Mouse (Mus musculus) midbrain, embryonic 15.5 days (tissue): ENCODE data around the gene Tirap. TPM values are rescaled to one million over a fixed set of nuclear protein-coding genes. Genes with fewer than 3 reads are reported as not detected.

Source experiments
- ATAC-seq: fragments of 200-750 bp; cut with Nextera tagmentation; replicated peaks from 2 replicates; pipeline ENCODE4 v1.8.0; 2017; ENCODE audit warnings: moderate TSS enrichment
- H3K27ac ChIP-seq: fragments of 300-500 bp; sonication (generic); 2 replicates; pipeline ENCODE4 v1.5.1; 2015; ENCODE audit warnings: mild to moderate bottlenecking, inconsistent platforms
- H3K27me3 ChIP-seq: fragments of 300-500 bp; sonication (generic); replicated peaks from 2 replicates; pipeline ENCODE4 v1.6.1; 2015; ENCODE audit warnings: inconsistent platforms
- H3K36me3 ChIP-seq: fragments of 300-500 bp; sonication (generic); replicated peaks from 2 replicates; pipeline ENCODE4 v1.6.1; 2015; ENCODE audit warnings: inconsistent platforms
- H3K4me1 ChIP-seq: fragments of 300-500 bp; sonication (generic); 2 replicates; pipeline ENCODE4 v1.6.1; 2015; ENCODE audit warnings: inconsistent platforms
- H3K4me2 ChIP-seq: fragments of 300-500 bp; sonication (generic); 2 replicates; pipeline ENCODE4 v1.6.1; 2015; ENCODE audit warnings: inconsistent platforms, mild to moderate bottlenecking, moderate library complexity
- H3K4me3 ChIP-seq: fragments of 300-500 bp; sonication (generic); 2 replicates; pipeline ENCODE4 v1.5.1; 2015; ENCODE audit warnings: mild to moderate bottlenecking, inconsistent platforms
- H3K9ac ChIP-seq: fragments of 300-500 bp; sonication (generic); 2 replicates; pipeline ENCODE4 v1.6.1; 2015; ENCODE audit warnings: mild to moderate bottlenecking, inconsistent platforms
- H3K9me3 ChIP-seq: fragments of 300-500 bp; sonication (generic); 2 replicates; pipeline ENCODE4 v1.6.1; 2016; ENCODE audit warnings: inconsistent platforms
- WGBS: fragments of 180-500 bp; shearing (Covaris S2); methylation state at CpG from one replicate; pipeline ENCODE4 v1.1.7; 2015; ENCODE audit warnings: mixed read lengths; 5-methylcytosine and 5-hydroxymethylcytosine counted together
- polyA plus RNA-seq: library from polyadenylated mRNA; unstranded; fragments of >200 nt; fragmentation: Nextera tagmentation; extraction: Ambion mirVana; gene quantifications from 2 replicates; pipeline ENCODE4 v1.2.1, GENCODE M21; 2015

Gene Tirap
- polyA plus RNA-seq, 1 experiment from 2014 or later = 5.3 TPM

GRCm38 (mm10) chr9:35186430-35186829 is 13.7 kb downstream of the Tirap start:
- no peak overlapping the region for H3K4me2 ChIP-seq
- no peaks in the 10 kb centered on the region for H3K4me1 ChIP-seq
- no peaks in the 10 kb centered on the region for H3K36me3 ChIP-seq
- no peak overlapping the region for H3K9ac ChIP-seq
- H3K27me3 ChIP-seq = no peaks in the 10 kb centered on the region
- no peak overlapping the region for H3K4me3 ChIP-seq
- no peak for ATAC-seq
- H3K9me3 ChIP-seq = no peaks in the 10 kb centered on the region
- no peak overlapping the region for H3K27ac ChIP-seq
- 76% methylated on average over 4 of the region's 4 CpGs for WGBS

DNA sequence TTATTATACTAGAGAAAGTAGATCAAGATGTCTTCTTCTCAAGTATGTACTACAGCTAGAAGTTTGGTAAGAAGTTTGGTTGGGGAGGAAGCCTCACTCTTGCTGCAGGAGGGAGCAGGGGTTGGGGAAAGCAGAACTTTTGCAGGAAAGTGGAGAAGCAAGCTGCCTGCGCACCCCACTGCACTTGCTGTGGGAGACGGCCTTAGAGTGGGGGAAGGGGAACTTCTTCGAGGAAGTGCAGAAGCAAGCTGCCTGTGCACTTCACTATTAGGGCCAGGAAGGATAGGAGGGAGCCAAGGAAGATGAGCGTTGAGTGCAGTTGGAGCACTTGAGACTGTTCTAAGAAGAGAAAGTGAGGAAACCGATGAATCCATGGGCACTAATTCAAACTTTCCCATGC is 16.7 kb downstream of the Tirap start:
- no peak overlapping the region for H3K27ac ChIP-seq
- H3K4me1 ChIP-seq = no peaks in the 10 kb centered on the region
- ATAC-seq = no peak
- no peak overlapping the region for H3K4me3 ChIP-seq
- no peak overlapping the region for H3K9ac ChIP-seq
- H3K4me2 ChIP-seq = no peak overlapping the region
- no peaks in the 10 kb centered on the region for H3K27me3 ChIP-seq
- no peaks in the 10 kb centered on the region for H3K9me3 ChIP-seq
- H3K36me3 ChIP-seq = no peaks in the 10 kb centered on the region
- 73% methylated on average over 5 of the region's 5 CpGs for WGBS

DNA sequence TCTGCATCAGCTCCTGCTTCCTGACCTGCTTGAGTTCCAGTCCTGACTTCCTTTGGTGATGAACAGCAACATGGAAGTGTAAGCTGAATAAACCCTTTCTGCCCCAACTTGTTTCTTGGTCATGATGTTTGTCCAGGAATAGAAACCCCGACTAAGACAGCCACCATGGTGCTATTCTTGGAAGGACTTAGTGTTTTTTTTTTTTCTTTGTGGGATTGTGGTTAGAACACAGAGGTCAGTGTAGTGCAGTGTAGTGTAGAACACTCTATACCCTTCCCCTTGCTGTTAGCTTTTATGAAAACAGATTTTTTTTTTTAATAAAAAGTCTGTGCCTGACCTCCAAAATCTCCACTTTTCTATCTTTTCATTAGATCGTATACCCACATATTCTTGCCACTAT is 17.3 kb downstream of the Tirap start:
- Histone ChIP-seq H3K4me2 (no peak overlapping the region), H3K27ac (no peak overlapping the region), H3K27me3 (no peaks in the 10 kb centered on the region), H3K4me3 (no peak overlapping the region), H3K9me3 (no peaks in the 10 kb centered on the region), H3K4me1 (no peaks in the 10 kb centered on the region), H3K36me3 (no peaks in the 10 kb centered on the region), H3K9ac (no peak overlapping the region)
- WGBS = 94% methylated on average over 2 of the region's 2 CpGs
- ATAC-seq = no peak

DNA sequence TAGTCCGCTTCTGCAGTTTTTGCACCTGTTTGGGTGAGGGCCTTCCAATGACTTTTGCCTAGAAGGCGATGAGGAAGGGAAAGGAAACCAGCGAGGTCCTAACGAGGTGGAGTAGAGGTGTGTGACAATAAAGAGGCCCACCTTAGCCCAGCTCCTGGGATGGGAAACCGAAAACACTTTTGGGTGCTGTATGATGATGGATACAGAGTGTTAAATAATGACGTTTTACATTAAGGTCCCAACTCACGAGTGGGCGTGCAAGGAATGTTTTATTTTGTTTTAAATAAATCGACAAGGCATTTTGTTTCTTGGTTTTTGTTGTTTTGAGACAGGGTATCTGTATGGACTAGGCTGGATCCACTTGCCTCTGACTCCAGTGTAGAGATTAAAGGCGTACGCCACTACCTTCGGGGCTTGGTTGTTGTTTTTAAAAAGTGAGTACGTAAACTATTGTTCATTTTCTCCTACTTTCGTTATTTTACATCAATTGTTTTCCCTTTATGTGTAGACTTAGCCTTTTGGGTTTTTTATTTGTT is 23.9 kb downstream of the Tirap start:
- H3K4me1 ChIP-seq = peaks cover 18% of the 10 kb centered on the region
- peak overlapping the region; percentile 96 for H3K27ac ChIP-seq
- no peaks in the 10 kb centered on the region for H3K36me3 ChIP-seq
- H3K4me3 ChIP-seq = peak overlapping the region; percentile 68
- 46% methylated on average over 14 of the region's 14 CpGs for WGBS
- ATAC-seq = peak; percentile 44
- H3K4me2 ChIP-seq = peak overlapping the region; percentile 78
- H3K9me3 ChIP-seq = no peaks in the 10 kb centered on the region
- H3K27me3 ChIP-seq = no peaks in the 10 kb centered on the region
- H3K9ac ChIP-seq = peak overlapping the region; percentile 39; the same call in 1 of the 2 replicates

DNA sequence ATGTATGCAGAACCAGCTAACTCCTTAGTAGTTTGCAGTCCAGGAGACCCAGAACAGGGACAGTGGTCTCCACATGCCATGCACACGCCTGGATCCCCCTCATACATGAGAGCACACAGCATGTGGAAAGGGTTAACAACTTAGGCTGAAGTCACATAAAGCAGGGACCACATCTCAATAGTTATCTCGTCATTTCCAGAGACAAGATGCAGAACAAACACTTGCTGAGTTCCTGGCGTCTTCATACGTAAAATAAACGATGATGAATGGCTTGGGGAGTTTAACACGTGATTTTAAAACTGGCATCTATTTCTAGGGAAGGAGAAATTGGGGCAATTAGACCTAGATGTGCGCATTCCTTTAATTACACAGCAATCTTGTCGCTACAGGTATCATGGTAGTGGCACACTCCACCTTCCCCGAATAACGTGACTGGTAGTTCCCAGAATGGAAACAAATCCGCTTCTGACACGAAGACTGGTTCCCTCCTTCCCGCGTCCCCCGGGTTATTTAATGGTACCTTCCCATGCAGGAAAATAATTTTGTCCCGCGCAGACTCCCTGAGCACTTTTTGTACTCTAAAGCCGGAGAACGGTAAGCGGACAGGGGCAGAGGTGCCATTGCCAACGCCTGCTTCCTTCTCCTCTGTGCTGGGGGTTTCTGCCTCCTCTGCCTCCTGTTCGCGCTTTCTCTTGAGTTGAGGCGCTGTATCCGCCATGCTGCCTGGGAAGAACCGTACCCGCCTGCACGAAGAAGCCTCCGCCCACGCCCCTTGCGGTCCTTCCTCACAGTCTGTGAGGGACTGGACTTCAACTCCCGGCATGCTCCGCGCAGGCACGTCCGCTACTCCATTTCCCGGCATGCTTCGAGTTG is 24.6 kb downstream of the Tirap start, which contains the start of gene Dcps:
Gene Dcps, minus strand, starts transcription at position 811 of the 873 bp plus-strand sequence.
- H3K4me2 ChIP-seq = peak within 1 kb of the TSS; percentile 78
- no peaks in the 10 kb centered on the region for H3K36me3 ChIP-seq
- WGBS = 0% methylated on average over 38 of the region's 38 CpGs
- no peaks in the 10 kb centered on the region for H3K27me3 ChIP-seq
- ATAC-seq = peak; percentile 98
- no peaks in the 10 kb centered on the region for H3K9me3 ChIP-seq
- peaks cover 18% of the 10 kb centered on the region for H3K4me1 ChIP-seq
- peak within 1 kb of the TSS; percentile 59 for H3K9ac ChIP-seq
- peak within 1 kb of the TSS; percentile 96 for H3K27ac ChIP-seq
- H3K4me3 ChIP-seq = peak within 1 kb of the TSS; percentile 68

DNA sequence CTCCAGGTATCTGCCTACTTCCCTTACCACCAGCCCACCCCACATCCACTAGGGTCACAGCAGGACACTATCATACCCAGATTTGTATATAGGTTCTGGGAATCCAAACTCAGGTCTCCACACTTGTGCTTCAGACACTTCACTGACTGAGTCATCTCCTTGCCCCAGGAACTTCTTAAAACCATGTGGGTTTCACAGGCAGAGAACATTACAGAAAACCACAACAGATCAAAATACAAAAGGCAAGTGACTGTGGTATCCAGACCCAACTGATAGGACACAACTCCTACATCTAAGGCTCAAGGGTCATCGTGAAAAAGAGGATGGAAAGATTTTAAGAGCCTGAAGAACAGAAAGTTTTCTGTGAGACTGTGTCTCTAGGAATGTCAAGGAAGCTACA is 26.8 kb downstream of the Tirap start:
- Histone ChIP-seq H3K9ac (no peak overlapping the region), H3K4me3 (no peak overlapping the region), H3K9me3 (no peaks in the 10 kb centered on the region), H3K4me1 (peaks cover 18% of the 10 kb centered on the region), H3K27ac (no peak overlapping the region), H3K27me3 (no peaks in the 10 kb centered on the region), H3K4me2 (no peak overlapping the region), H3K36me3 (no peaks in the 10 kb centered on the region; the same call in 1 of the 2 replicates)
- ATAC-seq = no peak
- 89% methylated on average over 1 of the region's 1 CpGs for WGBS

DNA sequence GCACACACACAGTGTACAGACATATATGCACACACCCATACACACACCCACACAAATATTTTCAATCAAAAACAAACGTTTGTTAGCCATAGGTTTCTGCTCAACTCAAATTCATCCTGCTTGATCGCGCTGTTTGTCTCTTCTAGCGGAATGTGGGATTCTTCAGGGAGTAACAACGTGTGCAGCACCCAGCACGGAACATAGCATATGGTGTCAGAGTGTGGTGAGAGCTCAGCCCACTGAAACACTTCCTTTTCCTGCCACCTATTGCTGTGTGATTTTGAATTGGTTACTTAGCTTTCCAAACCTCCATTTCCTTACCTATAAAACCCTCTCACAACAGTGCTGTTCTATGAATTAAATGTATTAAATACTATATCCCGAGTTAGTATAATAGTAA is 30.0 kb downstream of the Tirap start:
- no peak for ATAC-seq
- Histone ChIP-seq H3K9me3 (no peaks in the 10 kb centered on the region), H3K9ac (no peak overlapping the region), H3K4me1 (peaks cover 11% of the 10 kb centered on the region), H3K27me3 (no peaks in the 10 kb centered on the region), H3K36me3 (no peaks in the 10 kb centered on the region; the same call in 1 of the 2 replicates), H3K27ac (no peak overlapping the region), H3K4me2 (no peak overlapping the region), H3K4me3 (no peak overlapping the region)
- WGBS = 94% methylated on average over 7 of the region's 7 CpGs

DNA sequence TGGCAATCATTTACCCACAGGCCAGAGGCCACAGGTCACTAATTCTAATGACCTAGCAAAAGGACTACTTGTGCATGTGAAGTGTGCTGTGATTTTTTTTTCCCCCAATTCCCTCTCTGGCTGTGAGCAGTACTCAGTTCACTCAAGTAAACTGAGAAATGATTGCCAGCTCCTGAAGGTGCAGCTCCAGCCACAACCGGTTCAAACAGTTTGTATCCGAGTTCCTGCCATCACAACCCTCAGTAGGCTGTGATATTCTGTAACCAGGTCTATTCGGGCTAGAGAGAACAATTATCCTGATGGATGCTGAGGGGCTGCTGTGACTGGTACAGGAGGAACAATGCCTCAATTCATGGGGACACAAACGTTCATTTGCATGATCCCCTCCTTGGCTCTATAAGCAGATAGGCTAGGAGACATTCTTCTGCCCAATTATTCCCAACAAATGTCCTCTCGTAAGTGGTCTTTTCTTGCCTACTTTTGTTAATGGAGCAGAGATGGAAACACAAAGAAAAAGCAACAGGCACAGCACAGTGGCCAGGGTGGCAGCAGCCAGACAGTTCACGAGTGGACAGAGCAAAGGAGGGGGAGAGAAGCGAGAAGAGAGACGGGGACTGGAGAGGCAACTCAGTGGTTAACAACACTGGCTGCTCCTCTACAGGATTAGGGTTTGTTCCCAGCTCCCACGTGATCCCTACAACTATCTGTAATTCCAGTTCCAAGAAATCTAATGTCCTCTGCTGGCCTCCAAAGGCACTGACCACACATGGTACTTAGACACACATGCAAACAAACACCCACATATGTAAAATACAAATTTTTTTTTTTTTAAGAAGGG is 33.1 kb downstream of the Tirap start:
- WGBS = 17% methylated on average over 9 of the region's 9 CpGs
- no peaks in the 10 kb centered on the region; the same call in 1 of the 2 replicates for H3K36me3 ChIP-seq
- no peaks in the 10 kb centered on the region for H3K27me3 ChIP-seq
- no peak overlapping the region for H3K9ac ChIP-seq
- no peaks in the 10 kb centered on the region for H3K4me1 ChIP-seq
- H3K4me2 ChIP-seq = no peak overlapping the region
- no peak overlapping the region for H3K4me3 ChIP-seq
- H3K9me3 ChIP-seq = no peaks in the 10 kb centered on the region
- H3K27ac ChIP-seq = 0 out of 2 replicates have a peak overlapping the region, but pooled peaks have one; percentile 50
- peak; percentile 57 for ATAC-seq

DNA sequence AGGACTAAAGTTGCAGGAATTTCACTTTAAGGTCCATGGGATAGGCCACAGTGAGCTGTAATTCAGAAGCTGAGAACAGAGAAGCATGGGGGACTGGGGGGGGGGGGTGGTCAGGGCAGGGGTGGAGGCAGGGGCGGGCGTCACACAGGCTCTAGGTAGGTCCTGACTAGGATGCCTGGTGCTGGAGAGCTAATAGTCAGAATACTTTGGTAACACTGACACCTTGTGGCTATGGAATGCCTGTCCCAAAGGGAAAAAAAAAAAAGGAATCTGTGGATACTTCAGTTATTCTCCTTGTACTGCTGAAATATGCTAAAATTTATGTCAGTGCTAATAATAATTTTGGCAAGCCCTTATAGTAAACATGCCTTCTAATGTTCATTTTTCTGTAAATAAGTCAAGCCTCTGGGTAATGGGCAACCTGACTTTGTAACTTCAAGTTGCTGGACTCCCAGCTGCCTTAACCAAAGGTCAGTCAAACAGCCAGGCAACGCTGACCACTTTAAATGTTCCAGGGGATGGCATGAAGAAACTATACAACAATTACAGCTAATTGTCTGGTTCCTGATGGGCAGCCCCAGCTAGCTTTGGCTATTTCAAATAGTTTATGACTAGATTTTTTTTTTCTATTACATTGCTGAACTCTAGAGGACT is 33.8 kb downstream of the Tirap start:
- H3K4me2 ChIP-seq = no peak overlapping the region
- no peaks in the 10 kb centered on the region for H3K4me1 ChIP-seq
- no peaks in the 10 kb centered on the region; the same call in 1 of the 2 replicates for H3K36me3 ChIP-seq
- H3K27ac ChIP-seq = 0 out of 2 replicates have a peak overlapping the region, but pooled peaks have one; percentile 50
- H3K4me3 ChIP-seq = no peak overlapping the region
- WGBS = 32% methylated on average over 3 of the region's 3 CpGs
- H3K9me3 ChIP-seq = no peaks in the 10 kb centered on the region
- ATAC-seq = peak; percentile 74
- H3K27me3 ChIP-seq = no peaks in the 10 kb centered on the region
- H3K9ac ChIP-seq = no peak overlapping the region

GRCm38 (mm10) chr9:35164142-35164874 is 35.8 kb downstream of the Tirap start:
- H3K4me1 ChIP-seq = no peaks in the 10 kb centered on the region
- ATAC-seq = no peak
- no peak overlapping the region for H3K4me2 ChIP-seq
- H3K36me3 ChIP-seq = no peaks in the 10 kb centered on the region
- H3K27ac ChIP-seq = no peak overlapping the region
- no peaks in the 10 kb centered on the region for H3K27me3 ChIP-seq
- no peak overlapping the region for H3K9ac ChIP-seq
- no peak overlapping the region for H3K4me3 ChIP-seq
- 88% methylated on average over 5 of the region's 5 CpGs for WGBS
- no peaks in the 10 kb centered on the region for H3K9me3 ChIP-seq

- Histone ChIP-seq H3K27ac (no peak overlapping the region), H3K9ac (no peak overlapping the region), H3K4me2 (no peak overlapping the region), H3K36me3 (no peaks in the 10 kb centered on the region), H3K9me3 (no peaks in the 10 kb centered on the region), H3K4me1 (no peaks in the 10 kb centered on the region), H3K4me3 (no peak overlapping the region), H3K27me3 (no peaks in the 10 kb centered on the region)
- WGBS = 91% methylated on average over 11 of the region's 11 CpGs
- ATAC-seq = no peak
Measured at GRCm38 (mm10) chr9:35163011-35163690, 36.9 kb downstream of the Tirap start.
